Mouse (Mus musculus) small intestine, adult 2 months (tissue): ENCODE data around the gene Accs.

Source experiments
- CTCF ChIP-seq: fragments of 200-500 bp; IDR thresholded peaks from 2 replicates; pipeline ENCODE4 v1.5.1; 2012; ENCODE audit warnings: low read depth, mild to moderate bottlenecking, control low read depth, inconsistent platforms, low read length, moderate library complexity, mixed read lengths; ENCODE audit not compliant: insufficient replicate concordance, insufficient read length; ENCODE audit errors: extremely low read depth
- POLR2A ChIP-seq: fragments of 200-500 bp; IDR thresholded peaks from 2 replicates; pipeline ENCODE4 v1.6.1; 2012; ENCODE audit warnings: low read depth, mild to moderate bottlenecking, control low read depth, inconsistent platforms, low read length, moderate library complexity

DNA sequence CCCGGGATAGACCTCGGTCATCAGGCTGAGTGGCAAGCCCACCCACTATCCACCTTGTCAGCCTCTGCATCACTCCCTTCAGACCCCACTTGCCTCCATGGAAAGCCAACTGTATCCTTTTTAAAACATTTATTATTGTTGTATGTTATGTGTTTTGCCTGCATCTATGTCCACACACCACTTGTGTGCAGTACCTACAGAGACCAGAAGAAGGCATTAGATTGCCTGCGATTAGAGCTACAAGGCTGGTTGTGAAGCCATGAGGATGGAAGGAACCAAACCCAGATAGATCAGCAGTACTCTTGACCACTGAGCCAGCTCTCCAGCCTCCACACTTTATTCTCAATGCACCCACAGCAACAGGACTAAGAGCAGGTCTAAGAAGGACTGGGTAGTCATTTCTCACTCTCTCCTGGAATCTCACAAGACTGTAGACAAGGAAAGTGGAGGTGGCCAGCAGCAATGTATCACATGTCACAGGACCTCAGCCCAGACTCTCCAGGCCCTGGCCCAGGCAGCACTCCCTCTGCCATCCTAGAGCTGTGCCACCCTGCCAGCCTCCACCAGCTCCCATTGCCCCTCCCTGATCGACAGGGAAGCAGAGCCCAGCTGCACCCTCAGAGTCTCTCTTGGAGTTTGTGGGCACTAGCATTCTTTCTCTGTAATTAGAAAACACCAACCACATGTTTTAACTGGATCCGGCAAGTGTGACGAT is 43.1 kb downstream of the Accs start:
- no peak for TF ChIP-seq CTCF
- TF ChIP-seq POLR2A: no peak
